Mouse (Mus musculus) intestine, postnatal 0 days (tissue): ENCODE data around the gene Tmco3. TPM values are rescaled to one million over a fixed set of nuclear protein-coding genes. Genes with fewer than 3 reads are reported as not detected.

Experiments used
- ATAC-seq: fragments of 200-750 bp; cut with Nextera tagmentation; 2 replicates; pipeline ENCODE4 v1.8.0; 2017; ENCODE audit warnings: mild to moderate bottlenecking, moderate TSS enrichment, moderate library complexity
- H3K27ac ChIP-seq: fragments of 300-500 bp; sonication (generic); 2 replicates; pipeline ENCODE4 v1.5.1; 2014; ENCODE audit warnings: mild to moderate bottlenecking, low read depth, low read length, moderate library complexity
- H3K27me3 ChIP-seq: fragments of 300-500 bp; sonication (generic); replicated peaks from 2 replicates; pipeline ENCODE4 v1.6.1; 2014; ENCODE audit warnings: low read length, mixed read lengths; ENCODE audit not compliant: control insufficient read depth, insufficient read depth
- H3K36me3 ChIP-seq: fragments of 300-500 bp; sonication (generic); 2 replicates; pipeline ENCODE4 v1.6.1; 2014; ENCODE audit warnings: mild to moderate bottlenecking, moderate library complexity; ENCODE audit not compliant: control insufficient read depth, insufficient read depth
- H3K4me1 ChIP-seq: fragments of 300-500 bp; sonication (generic); replicated peaks from 2 replicates; pipeline ENCODE4 v1.6.1; 2014; ENCODE audit warnings: antibody characterized with exemption, low read length, mixed read lengths; ENCODE audit not compliant: control insufficient read depth, insufficient read depth
- H3K4me2 ChIP-seq: fragments of 300-500 bp; sonication (generic); replicated peaks from 2 replicates; pipeline ENCODE4 v1.6.1; 2014; ENCODE audit warnings: low read depth, mild to moderate bottlenecking, moderate library complexity
- H3K4me3 ChIP-seq: fragments of 300-500 bp; sonication (generic); 2 replicates; pipeline ENCODE4 v1.5.1; 2014; ENCODE audit warnings: low read depth, low read length
- H3K9ac ChIP-seq: fragments of 300-500 bp; sonication (generic); 2 replicates; pipeline ENCODE4 v1.6.1; 2014; ENCODE audit warnings: mild to moderate bottlenecking, low read depth, low read length
- H3K9me3 ChIP-seq: fragments of 300-500 bp; sonication (generic); 2 replicates; pipeline ENCODE4 v1.6.1; 2016; ENCODE audit warnings: mixed run types; ENCODE audit not compliant: control insufficient read depth
- CTCF ChIP-seq: sonication (generic); IDR thresholded peaks from 2 replicates; pipeline ENCODE4 v1.5.1; 2016; ENCODE audit warnings: low read depth, mild to moderate bottlenecking, control low read depth, antibody characterized with exemption, moderate library complexity
- WGBS: fragments of 180-500 bp; shearing (Covaris S2); extraction: QIAGEN DNeasy Blood & Tissue Kit; methylation state at CpG from one replicate; pipeline ENCODE4 v1.1.7; 2014; 5-methylcytosine and 5-hydroxymethylcytosine counted together
- polyA plus RNA-seq: library from polyadenylated mRNA; unstranded; fragments of >200 nt; fragmentation: Nextera tagmentation; extraction: Ambion mirVana; gene quantifications from 2 replicates; pipeline ENCODE4 v1.2.1, GENCODE M21; 2015

The Tmco3 gene
- polyA plus RNA-seq, 1 experiment from 2014 or later = 18.5 TPM

GRCm38 (mm10) chr8:13283200-13283599 lies 4.8 kb upstream of the Tmco3 start:
- H3K9me3 ChIP-seq = no peaks in the 10 kb centered on the region
- H3K4me1 ChIP-seq = no peaks in the 10 kb centered on the region
- WGBS = 78% methylated on average over 1 of the region's 1 CpGs
- no peak overlapping the region for H3K27ac ChIP-seq
- peak; percentile 41 for TF ChIP-seq CTCF
- no peak overlapping the region for H3K4me2 ChIP-seq
- ATAC-seq = no peak
- H3K27me3 ChIP-seq = no peaks in the 10 kb centered on the region
- no peak overlapping the region for H3K9ac ChIP-seq
- no peak overlapping the region for H3K4me3 ChIP-seq
- H3K36me3 ChIP-seq = no peaks in the 10 kb centered on the region

- under 1% methylated on average over 34 of the region's 34 CpGs for WGBS
- Histone ChIP-seq H3K4me2 (peak overlapping the region; percentile 93), H3K4me1 (no peaks in the 10 kb centered on the region), H3K27ac (peak overlapping the region; percentile 95), H3K9ac (peak overlapping the region; percentile 65), H3K27me3 (no peaks in the 10 kb centered on the region), H3K36me3 (no peaks in the 10 kb centered on the region), H3K9me3 (no peaks in the 10 kb centered on the region), H3K4me3 (peak overlapping the region; percentile 70)
- TF ChIP-seq CTCF = no peak
- ATAC-seq = peak; percentile 83
These were observed 692 bp upstream of the Tmco3 start for GRCm38 (mm10) chr8:13287304-13287691.

GRCm38 (mm10) chr8:13288646-13289045 lies 656 bp downstream of the Tmco3 start:
- ATAC-seq = no peak
- 2% methylated on average over 6 of the region's 6 CpGs for WGBS
- Histone ChIP-seq H3K4me2 (peak overlapping the region; percentile 93), H3K9me3 (no peaks in the 10 kb centered on the region), H3K9ac (peak overlapping the region; percentile 65), H3K27ac (no peak overlapping the region), H3K4me1 (no peaks in the 10 kb centered on the region), H3K36me3 (peaks cover 8% of the 10 kb centered on the region; the same call in 1 of the 2 replicates), H3K27me3 (no peaks in the 10 kb centered on the region), H3K4me3 (peak overlapping the region; percentile 70)
- TF ChIP-seq CTCF = no peak

- H3K27ac ChIP-seq = no peak overlapping the region
- H3K27me3 ChIP-seq = no peaks in the 10 kb centered on the region
- H3K4me2 ChIP-seq = no peak overlapping the region
- WGBS = 28% methylated on average over 9 of the region's 9 CpGs
- H3K36me3 ChIP-seq = peaks cover 42% of the 10 kb centered on the region
- no peak overlapping the region for H3K9ac ChIP-seq
- no peak overlapping the region for H3K4me3 ChIP-seq
- H3K9me3 ChIP-seq = no peaks in the 10 kb centered on the region
- H3K4me1 ChIP-seq = no peaks in the 10 kb centered on the region
- ATAC-seq = no peak
- peak; percentile 94 for TF ChIP-seq CTCF
These were observed 4.4 kb downstream of the Tmco3 start for GRCm38 (mm10) chr8:13292364-13292763.

GRCm38 (mm10) chr8:13293677-13294470 lies 5.9 kb downstream of the Tmco3 start:
- peaks cover 47% of the 10 kb centered on the region for H3K36me3 ChIP-seq
- H3K9me3 ChIP-seq = no peaks in the 10 kb centered on the region
- no peak overlapping the region for H3K9ac ChIP-seq

GRCm38 (mm10) chr8:13299571-13299970 lies 11.6 kb downstream of the Tmco3 start:
- Histone ChIP-seq H3K36me3 (peaks cover 66% of the 10 kb centered on the region), H3K9ac (no peak overlapping the region), H3K4me1 (no peaks in the 10 kb centered on the region), H3K27me3 (no peaks in the 10 kb centered on the region), H3K9me3 (no peaks in the 10 kb centered on the region), H3K27ac (no peak overlapping the region), H3K4me2 (no peak overlapping the region), H3K4me3 (no peak overlapping the region)
- no peak for ATAC-seq
- TF ChIP-seq CTCF = no peak
- WGBS = 98% methylated on average over 8 of the region's 8 CpGs

More at GRCm38 (mm10) chr8:13293677-13294470, 5.9 kb downstream of the Tmco3 start:
- no peak for ATAC-seq
- no peak overlapping the region for H3K4me2 ChIP-seq
- no peak overlapping the region for H3K27ac ChIP-seq
- TF ChIP-seq CTCF = no peak
- no peaks in the 10 kb centered on the region for H3K27me3 ChIP-seq
- no peak overlapping the region for H3K4me3 ChIP-seq
- H3K4me1 ChIP-seq = no peaks in the 10 kb centered on the region
- WGBS = 94% methylated on average over 9 of the region's 9 CpGs
